Mouse (Mus musculus): ENCODE data around the gene Selenoo. TPM values are rescaled to one million over a fixed set of nuclear protein-coding genes. Genes with fewer than 3 reads are reported as not detected.

Gene Selenoo
- polyA plus RNA-seq, 1 experiment from 2014 or later = 12.4 TPM

DNA sequence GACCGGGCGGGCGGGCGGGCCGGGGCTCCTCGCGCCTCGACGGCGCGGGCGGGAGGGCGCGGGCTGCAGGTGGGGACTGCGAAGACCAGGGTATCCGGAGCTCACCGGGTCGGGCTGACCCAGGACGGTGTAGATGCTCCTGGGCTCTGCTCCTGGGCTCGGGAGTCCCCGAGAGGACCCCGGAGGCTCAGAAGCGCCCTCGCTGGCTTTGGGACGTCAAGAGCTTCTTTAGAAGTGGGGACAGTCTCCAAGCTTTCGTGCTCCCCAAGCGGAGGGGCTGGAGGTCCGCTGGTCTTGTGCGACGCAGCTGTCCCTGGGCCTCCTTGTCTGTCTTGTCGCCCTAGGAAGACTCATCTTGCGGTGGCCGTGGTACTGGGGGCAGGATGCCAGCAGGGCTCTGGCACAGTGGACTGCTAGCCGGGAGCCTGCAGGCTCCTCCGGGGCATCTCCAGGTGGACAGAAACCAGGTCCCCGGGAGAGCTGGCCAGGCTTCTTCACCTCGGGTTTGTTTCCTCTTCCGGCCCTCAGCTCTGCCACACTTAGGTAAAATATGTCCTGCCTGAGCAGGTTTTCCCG lies 12.6 kb upstream of the Selenoo start:
- WGBS = 0% methylated on average over 28 of the region's 39 CpGs
- Histone ChIP-seq H3K9me3 (replicated peaks) (no peaks in the 10 kb centered on the region), H3K4me2 (peak overlapping the region; percentile 86), H3K36me3 (peaks cover 16% of the 10 kb centered on the region), H3K4me3 (peak overlapping the region; percentile 87), H3K9ac (peak overlapping the region; percentile 92), H3K4me1 (replicated peaks) (peaks cover 58% of the 10 kb centered on the region), H3K27me3 (replicated peaks) (no peaks in the 10 kb centered on the region), H3K27ac (ENCODE audit: poor library complexity, severe bottlenecking) (peak overlapping the region; percentile 93)
- ATAC-seq (ENCODE audit: insufficient number of reproducible peaks, low FRiP score) = peak; percentile 20; the same call in 1 of the 2 replicates

DNA sequence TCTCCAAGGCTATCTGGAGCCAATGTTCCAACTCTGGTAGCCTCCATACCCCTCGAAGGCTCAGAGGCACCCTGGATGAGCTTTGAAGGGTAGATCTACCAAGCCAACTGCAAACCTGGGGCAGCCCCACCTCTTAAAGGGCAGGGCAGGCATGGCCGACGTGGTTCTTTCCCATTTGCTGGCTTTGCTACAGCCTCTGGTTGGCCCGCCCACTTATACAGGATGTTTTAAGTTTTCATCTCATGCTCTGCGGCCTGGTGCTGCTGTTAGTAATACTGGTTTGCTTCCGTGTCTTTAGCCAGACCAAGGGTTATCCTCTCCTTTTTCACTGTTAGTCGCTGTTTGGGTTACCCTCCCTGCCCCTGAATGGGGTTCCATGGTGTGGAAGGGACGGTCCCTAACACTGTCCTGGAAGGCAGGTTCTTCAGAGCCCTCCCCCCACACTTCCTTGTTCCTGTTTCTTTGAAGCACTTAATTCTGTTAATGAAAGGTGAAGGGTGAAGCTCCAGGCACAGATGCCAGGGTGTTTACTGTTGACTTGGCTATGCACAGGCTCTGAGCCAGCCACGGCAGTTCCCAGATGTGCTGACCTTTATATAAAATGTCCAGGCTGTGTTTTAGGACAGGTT lies 10.6 kb upstream of the Selenoo start:
- Histone ChIP-seq H3K36me3 (peaks cover 36% of the 10 kb centered on the region), H3K27me3 (replicated peaks) (no peaks in the 10 kb centered on the region), H3K4me3 (no peak overlapping the region; the same call in 1 of the 2 replicates), H3K27ac (ENCODE audit: poor library complexity, severe bottlenecking) (no peak overlapping the region), H3K4me2 (peak overlapping the region; percentile 86), H3K9me3 (replicated peaks) (no peaks in the 10 kb centered on the region), H3K9ac (peak overlapping the region; percentile 92), H3K4me1 (replicated peaks) (peaks cover 47% of the 10 kb centered on the region)
- WGBS = 57% methylated on average over 9 of the region's 9 CpGs
- ATAC-seq (ENCODE audit: insufficient number of reproducible peaks, low FRiP score) = no peak

DNA sequence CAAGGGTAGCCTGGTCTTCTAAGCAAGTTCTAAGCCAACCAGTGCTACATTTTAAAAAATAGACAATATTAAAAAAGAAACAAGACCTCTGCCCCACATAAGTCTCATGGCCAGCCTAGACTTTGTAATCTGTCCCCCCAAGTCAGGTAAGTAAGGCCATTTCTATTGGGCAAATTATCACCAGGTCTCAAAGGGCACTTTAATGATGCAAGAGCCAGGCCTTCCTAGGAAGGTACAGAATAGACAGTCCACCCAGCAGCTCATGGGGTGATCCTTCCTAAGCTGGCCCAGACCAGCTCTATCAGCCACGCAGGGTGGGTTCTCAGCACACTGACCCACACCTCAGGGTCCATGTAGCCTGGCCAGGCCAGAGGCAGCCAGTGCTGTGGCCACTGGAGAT lies 5.0 kb upstream of the Selenoo start:
- Histone ChIP-seq H3K27ac (ENCODE audit: poor library complexity, severe bottlenecking) (no peak overlapping the region), H3K27me3 (replicated peaks) (no peaks in the 10 kb centered on the region), H3K9ac (no peak overlapping the region), H3K4me1 (replicated peaks) (peaks cover 10% of the 10 kb centered on the region), H3K36me3 (peaks cover 76% of the 10 kb centered on the region), H3K9me3 (replicated peaks) (no peaks in the 10 kb centered on the region), H3K4me3 (no peak overlapping the region), H3K4me2 (no peak overlapping the region)
- WGBS = 97% methylated on average over 1 of the region's 1 CpGs
- ATAC-seq (ENCODE audit: insufficient number of reproducible peaks, low FRiP score) = no peak

DNA sequence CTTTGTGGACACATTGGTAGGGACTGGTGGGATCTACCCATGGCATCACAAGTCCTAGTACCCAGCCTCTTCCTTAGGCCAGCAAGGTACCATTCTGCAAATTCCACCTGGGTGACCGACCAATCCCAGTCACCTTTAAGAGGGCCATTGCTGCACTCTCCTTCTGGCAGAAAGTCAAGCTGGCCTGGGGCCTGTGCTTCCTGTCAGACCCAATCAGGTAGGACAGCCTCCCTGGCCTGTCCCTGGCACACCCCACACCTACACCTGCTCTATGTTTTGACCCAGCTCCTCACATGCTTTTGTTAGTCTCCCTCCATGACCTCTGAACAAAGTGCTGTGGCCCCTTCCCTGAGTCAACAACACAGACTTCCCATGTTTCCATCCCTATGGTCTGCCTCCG lies 4.1 kb upstream of the Selenoo start:
- no peak for ATAC-seq (ENCODE audit: insufficient number of reproducible peaks, low FRiP score)
- no peak overlapping the region for H3K4me3 ChIP-seq
- WGBS = 86% methylated on average over 2 of the region's 2 CpGs
- H3K9me3 ChIP-seq (replicated peaks) = no peaks in the 10 kb centered on the region
- H3K36me3 ChIP-seq = peaks cover 70% of the 10 kb centered on the region
- peaks cover 13% of the 10 kb centered on the region for H3K4me1 ChIP-seq (replicated peaks)
- H3K4me2 ChIP-seq = no peak overlapping the region
- no peak overlapping the region for H3K27ac ChIP-seq (ENCODE audit: poor library complexity, severe bottlenecking)
- H3K27me3 ChIP-seq (replicated peaks) = no peaks in the 10 kb centered on the region
- H3K9ac ChIP-seq = no peak overlapping the region

DNA sequence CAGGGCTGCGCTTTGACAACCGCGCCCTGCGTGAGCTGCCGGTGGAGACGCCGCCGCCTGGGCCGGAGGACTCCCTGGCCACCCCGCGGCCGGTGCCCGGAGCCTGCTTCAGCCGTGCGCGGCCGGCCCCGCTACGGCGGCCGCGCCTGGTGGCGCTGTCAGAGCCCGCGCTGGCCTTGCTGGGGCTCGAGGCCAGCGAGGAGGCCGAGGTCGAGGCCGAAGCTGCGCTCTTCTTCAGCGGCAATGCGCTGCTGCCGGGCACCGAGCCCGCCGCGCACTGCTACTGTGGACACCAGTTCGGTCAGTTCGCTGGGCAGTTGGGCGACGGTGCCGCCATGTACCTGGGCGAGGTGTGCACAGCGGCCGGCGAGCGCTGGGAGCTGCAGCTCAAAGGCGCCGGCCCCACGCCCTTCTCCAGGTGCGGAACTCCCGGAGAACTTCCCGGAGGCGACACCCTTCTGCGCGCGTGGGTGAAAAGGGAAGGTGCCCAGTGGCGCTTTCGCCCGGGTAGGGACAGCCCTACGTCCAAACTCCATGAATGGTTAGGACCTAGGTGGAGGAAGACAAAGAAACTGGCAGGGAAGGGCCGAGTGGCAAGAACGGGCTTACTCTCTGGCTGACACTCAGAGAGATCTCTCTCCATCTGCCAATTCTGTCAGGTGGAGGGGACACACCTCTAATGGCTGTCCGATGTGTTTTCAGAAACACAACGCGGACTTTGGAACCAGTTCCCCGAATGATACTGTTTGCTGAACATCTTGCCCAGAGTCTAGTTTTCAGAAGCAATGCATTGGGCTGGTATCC lies 566 bp downstream of the Selenoo start:
- H3K9me3 ChIP-seq (replicated peaks) = no peaks in the 10 kb centered on the region
- H3K4me2 ChIP-seq = peak overlapping the region; percentile 99
- peaks cover 19% of the 10 kb centered on the region for H3K4me1 ChIP-seq (replicated peaks)
- peak; percentile 76 for ATAC-seq (ENCODE audit: insufficient number of reproducible peaks, low FRiP score)
- peak overlapping the region; percentile 69; the same call in 1 of the 2 replicates for H3K27ac ChIP-seq (ENCODE audit: poor library complexity, severe bottlenecking)
- peaks cover 48% of the 10 kb centered on the region for H3K36me3 ChIP-seq
- peak overlapping the region; percentile 93 for H3K4me3 ChIP-seq
- no peaks in the 10 kb centered on the region for H3K27me3 ChIP-seq (replicated peaks)
- WGBS = 2% methylated on average over 68 of the region's 68 CpGs
- H3K9ac ChIP-seq = peak overlapping the region; percentile 96

DNA sequence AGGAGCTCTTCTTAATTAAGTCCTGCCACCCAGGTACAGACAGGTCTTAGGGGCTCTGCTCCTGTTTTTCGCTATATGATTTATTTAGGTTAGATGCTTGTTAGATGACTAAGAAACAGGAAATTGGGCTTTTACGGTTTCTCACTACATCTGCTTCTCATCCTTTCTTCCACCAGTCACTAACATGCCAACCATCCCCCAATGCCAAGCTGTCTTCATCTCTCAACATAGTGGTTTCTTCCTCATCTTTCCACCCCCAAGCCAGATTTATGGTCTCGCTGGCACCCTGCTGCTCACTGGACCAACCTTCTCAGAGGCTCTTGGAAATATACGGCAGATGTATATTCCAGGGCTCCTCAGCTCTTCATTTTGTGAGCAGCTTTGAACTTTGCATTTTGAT lies 1.8 kb downstream of the Selenoo start:
- H3K36me3 ChIP-seq = peaks cover 48% of the 10 kb centered on the region
- no peak overlapping the region for H3K4me3 ChIP-seq
- ATAC-seq (ENCODE audit: insufficient number of reproducible peaks, low FRiP score) = no peak
- no peaks in the 10 kb centered on the region for H3K9me3 ChIP-seq (replicated peaks)
- H3K9ac ChIP-seq = no peak overlapping the region
- no peaks in the 10 kb centered on the region for H3K27me3 ChIP-seq (replicated peaks)
- WGBS = 88% methylated on average over 4 of the region's 4 CpGs
- H3K4me2 ChIP-seq = no peak overlapping the region
- peaks cover 19% of the 10 kb centered on the region for H3K4me1 ChIP-seq (replicated peaks)
- H3K27ac ChIP-seq (ENCODE audit: poor library complexity, severe bottlenecking) = no peak overlapping the region

DNA sequence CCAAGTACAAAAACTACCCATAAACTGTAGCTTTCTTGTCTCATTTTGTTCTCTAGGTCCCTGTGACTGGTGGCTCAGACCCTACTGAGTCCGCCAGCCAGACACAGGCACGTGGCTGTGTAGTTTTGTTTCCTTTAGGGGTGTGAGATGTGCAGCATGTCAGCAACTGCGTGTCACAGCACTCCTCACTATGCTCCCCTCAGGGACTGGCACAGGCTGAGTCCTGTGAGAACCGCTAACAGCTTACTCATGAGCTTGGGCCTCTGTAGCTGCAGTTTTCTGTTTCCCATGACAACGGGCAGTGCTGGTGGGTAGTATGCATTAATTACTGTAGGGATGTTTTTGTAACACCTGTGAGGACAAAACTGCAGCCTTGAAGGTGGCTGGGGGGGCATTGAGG lies 3.3 kb downstream of the Selenoo start:
- Histone ChIP-seq H3K27me3 (replicated peaks) (no peaks in the 10 kb centered on the region), H3K9ac (no peak overlapping the region), H3K4me2 (no peak overlapping the region), H3K9me3 (replicated peaks) (no peaks in the 10 kb centered on the region), H3K36me3 (peaks cover 48% of the 10 kb centered on the region), H3K4me1 (replicated peaks) (peaks cover 19% of the 10 kb centered on the region), H3K27ac (ENCODE audit: poor library complexity, severe bottlenecking) (no peak overlapping the region), H3K4me3 (no peak overlapping the region)
- no peak for ATAC-seq (ENCODE audit: insufficient number of reproducible peaks, low FRiP score)
- 78% methylated on average over 5 of the region's 5 CpGs for WGBS

DNA sequence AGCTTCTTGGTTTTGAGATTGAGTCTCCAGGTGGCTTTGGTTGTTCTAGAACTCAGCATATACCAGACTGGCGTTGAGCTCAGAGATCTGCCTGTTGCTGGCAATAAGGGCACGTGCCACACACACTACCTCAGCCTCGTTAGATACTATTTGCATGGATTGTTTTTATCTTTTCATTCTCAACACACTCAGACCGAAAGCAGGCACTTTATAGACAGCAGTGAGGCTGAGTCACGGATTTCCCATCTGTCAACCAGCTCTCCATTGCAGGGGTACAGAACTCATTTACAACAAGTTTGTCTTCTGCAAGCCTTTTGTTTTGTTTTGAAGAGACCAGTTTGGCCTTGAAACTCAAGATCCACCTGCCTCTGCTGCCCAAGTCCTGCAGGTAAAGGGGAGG lies 8.6 kb downstream of the Selenoo start:
- Histone ChIP-seq H3K27me3 (replicated peaks) (no peaks in the 10 kb centered on the region), H3K4me2 (no peak overlapping the region), H3K9ac (no peak overlapping the region), H3K9me3 (replicated peaks) (no peaks in the 10 kb centered on the region), H3K36me3 (peaks cover 99% of the 10 kb centered on the region), H3K4me1 (replicated peaks) (no peaks in the 10 kb centered on the region), H3K4me3 (no peak overlapping the region), H3K27ac (ENCODE audit: poor library complexity, severe bottlenecking) (no peak overlapping the region)
- WGBS = 92% methylated on average over 5 of the region's 5 CpGs
- ATAC-seq (ENCODE audit: insufficient number of reproducible peaks, low FRiP score) = no peak

DNA sequence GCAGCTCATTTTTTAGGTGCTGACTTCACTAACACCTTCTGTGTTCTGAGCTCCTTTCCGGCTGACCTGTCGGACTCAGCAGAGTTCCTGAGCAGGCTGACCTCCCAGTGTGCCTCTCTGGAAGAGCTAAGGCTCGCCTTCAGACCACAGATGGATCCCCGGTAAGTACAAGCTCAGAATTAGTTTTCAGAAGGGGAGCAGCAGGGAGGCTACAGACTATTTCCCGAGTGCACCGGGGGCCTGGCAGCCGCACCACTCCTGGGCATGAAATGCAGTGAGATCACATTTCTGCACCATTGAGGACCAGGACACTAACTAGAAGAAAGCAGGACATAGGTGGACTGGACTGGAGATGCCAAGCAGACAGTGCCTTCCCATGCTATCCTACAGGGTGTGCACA lies 9.7 kb downstream of the Selenoo start:
- peaks cover 99% of the 10 kb centered on the region for H3K36me3 ChIP-seq
- H3K9ac ChIP-seq = no peak overlapping the region
- no peak overlapping the region for H3K4me3 ChIP-seq
- H3K4me1 ChIP-seq (replicated peaks) = no peaks in the 10 kb centered on the region
- no peaks in the 10 kb centered on the region for H3K9me3 ChIP-seq (replicated peaks)
- H3K4me2 ChIP-seq = no peak overlapping the region
- no peak overlapping the region for H3K27ac ChIP-seq (ENCODE audit: poor library complexity, severe bottlenecking)
- no peaks in the 10 kb centered on the region for H3K27me3 ChIP-seq (replicated peaks)
- WGBS = 84% methylated on average over 7 of the region's 7 CpGs
- ATAC-seq (ENCODE audit: insufficient number of reproducible peaks, low FRiP score) = no peak

DNA sequence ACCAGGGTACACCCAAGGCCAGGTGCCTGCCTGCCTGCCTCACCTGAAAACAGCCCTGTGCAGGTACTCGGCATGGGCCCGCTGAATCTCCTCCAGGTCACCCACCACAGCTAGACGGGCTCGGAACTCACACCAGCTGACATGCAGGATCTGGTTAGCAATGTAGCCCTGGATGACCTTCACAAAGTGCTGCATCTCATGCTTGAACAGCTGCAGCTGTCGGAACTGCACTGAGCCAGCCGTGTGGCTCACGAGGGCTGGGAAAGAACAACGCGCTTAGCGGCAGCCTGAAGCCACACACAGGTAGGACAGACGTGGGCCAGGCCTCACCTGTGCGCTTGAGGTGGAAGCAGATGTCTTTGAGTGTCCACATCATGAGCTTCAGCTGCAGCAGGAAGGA lies 11.9 kb downstream of the Selenoo start:
- 92% methylated on average over 12 of the region's 12 CpGs for WGBS
- Histone ChIP-seq H3K27me3 (replicated peaks) (no peaks in the 10 kb centered on the region), H3K36me3 (peaks cover 98% of the 10 kb centered on the region), H3K9me3 (replicated peaks) (no peaks in the 10 kb centered on the region), H3K4me3 (no peak overlapping the region), H3K9ac (no peak overlapping the region), H3K4me2 (no peak overlapping the region), H3K27ac (ENCODE audit: poor library complexity, severe bottlenecking) (no peak overlapping the region), H3K4me1 (replicated peaks) (no peaks in the 10 kb centered on the region)
- no peak for ATAC-seq (ENCODE audit: insufficient number of reproducible peaks, low FRiP score)

DNA sequence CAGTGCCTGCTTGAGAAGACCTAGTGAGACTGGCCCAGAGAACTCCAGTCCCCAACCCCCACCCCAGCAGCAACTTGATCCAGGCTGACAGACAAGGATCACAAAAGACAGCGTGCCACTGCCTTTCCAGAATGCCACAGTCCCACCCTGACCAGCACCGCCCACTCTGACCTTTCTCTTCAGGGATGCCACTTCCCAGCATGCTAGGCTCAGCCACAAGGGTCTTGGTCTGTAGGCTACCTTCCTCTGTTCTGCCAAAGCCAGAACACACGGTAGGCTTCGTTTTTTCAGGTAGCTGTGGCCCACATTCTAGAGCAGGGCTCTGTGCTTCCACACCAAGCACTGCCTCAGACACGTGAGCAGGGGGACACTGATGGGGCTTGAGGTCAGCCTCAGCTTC lies 13.8 kb downstream of the Selenoo start:
- ATAC-seq (ENCODE audit: insufficient number of reproducible peaks, low FRiP score) = no peak
- no peaks in the 10 kb centered on the region for H3K4me1 ChIP-seq (replicated peaks)
- 76% methylated on average over 5 of the region's 5 CpGs for WGBS

More for the DNA sequence above, 13.8 kb downstream of the Selenoo start:
- Histone ChIP-seq H3K27ac (ENCODE audit: poor library complexity, severe bottlenecking) (no peak overlapping the region), H3K9me3 (replicated peaks) (no peaks in the 10 kb centered on the region), H3K27me3 (replicated peaks) (no peaks in the 10 kb centered on the region), H3K4me3 (no peak overlapping the region), H3K9ac (no peak overlapping the region), H3K4me2 (no peak overlapping the region), H3K36me3 (peaks cover 98% of the 10 kb centered on the region)
